Mouse (Mus musculus) liver, postnatal 0 days (tissue): ENCODE data around the gene Slbp. TPM values are rescaled to one million over a fixed set of nuclear protein-coding genes. Genes with fewer than 3 reads are reported as not detected.

Experiments used
- ATAC-seq: fragments of 200-750 bp; cut with Nextera tagmentation; 2 replicates; pipeline ENCODE4 v1.8.0; 2017; ENCODE audit warnings: mild to moderate bottlenecking, moderate library complexity
- DNase-seq: peaks from one replicate; pipeline ENCODE4 v3.0.0-alpha.2; 2016
- H3K27ac ChIP-seq: fragments of 300-500 bp; sonication (generic); 2 replicates; pipeline ENCODE4 v1.5.1; 2014; ENCODE audit warnings: antibody characterized with exemption, moderate library complexity, mild to moderate bottlenecking, low read depth
- H3K27me3 ChIP-seq: fragments of 300-500 bp; sonication (generic); 2 replicates; pipeline ENCODE4 v1.6.1; 2014; ENCODE audit warnings: low read length, control low read depth, mixed read lengths; ENCODE audit not compliant: insufficient read depth
- H3K36me3 ChIP-seq: fragments of 300-500 bp; sonication (generic); replicated peaks from 2 replicates; pipeline ENCODE4 v1.6.1; 2014; ENCODE audit warnings: mild to moderate bottlenecking, control low read depth, low read length, moderate library complexity, mixed read lengths; ENCODE audit not compliant: insufficient read depth
- H3K4me1 ChIP-seq: fragments of 300-500 bp; sonication (generic); 2 replicates; pipeline ENCODE4 v1.6.1; 2014; ENCODE audit warnings: antibody characterized with exemption, mild to moderate bottlenecking, control low read depth; ENCODE audit not compliant: insufficient read depth
- H3K4me2 ChIP-seq: fragments of 300-500 bp; sonication (generic); 2 replicates; pipeline ENCODE4 v1.6.1; 2014; ENCODE audit warnings: low read depth, mild to moderate bottlenecking, low read length, moderate library complexity, mixed read lengths
- H3K4me3 ChIP-seq: fragments of 300-500 bp; sonication (generic); 2 replicates; pipeline ENCODE4 v1.5.1; 2014; ENCODE audit warnings: low read depth, low read length
- H3K9ac ChIP-seq: fragments of 300-500 bp; sonication (generic); replicated peaks from 2 replicates; pipeline ENCODE4 v1.6.1; 2014; ENCODE audit warnings: mild to moderate bottlenecking, moderate library complexity
- H3K9me3 ChIP-seq: fragments of 300-500 bp; sonication (generic); 2 replicates; pipeline ENCODE4 v1.6.1; 2016; ENCODE audit warnings: mild to moderate bottlenecking, control low read depth, low read length, mixed read lengths
- CTCF ChIP-seq: sonication (generic); IDR thresholded peaks from 2 replicates; pipeline ENCODE4 v1.5.1; 2016; ENCODE audit warnings: antibody characterized with exemption, low read depth
- EP300 ChIP-seq: IDR thresholded peaks from 2 replicates; pipeline ENCODE4 v1.6.1; 2016; ENCODE audit warnings: antibody characterized with exemption, low read depth, mild to moderate bottlenecking
- WGBS: fragments of 180-500 bp; shearing (Covaris S2); extraction: QIAGEN DNeasy Blood & Tissue Kit; methylation state at CpG from one replicate; pipeline ENCODE4 v1.1.7; 2014; ENCODE audit not compliant: insufficient replicate concordance; 5-methylcytosine and 5-hydroxymethylcytosine counted together
- polyA plus RNA-seq: library from polyadenylated mRNA; unstranded; fragments of >200 nt; fragmentation: Nextera tagmentation; extraction: Ambion mirVana; gene quantifications from 2 replicates; pipeline ENCODE4 v1.2.1, GENCODE M21; 2015

Slbp gene
- 144 and 150 TPM in 2 replicates for polyA plus RNA-seq

- 1% methylated on average over 77 of the region's 82 CpGs for WGBS
- Histone ChIP-seq H3K4me1 (peaks cover 33% of the 10 kb centered on the region), H3K4me2 (peak within 1 kb of the TSS; percentile 76), H3K27me3 (no peaks in the 10 kb centered on the region), H3K4me3 (peak within 1 kb of the TSS; percentile 72), H3K27ac (peak within 1 kb of the TSS; percentile 98), H3K9me3 (no peaks in the 10 kb centered on the region), H3K9ac (peak within 1 kb of the TSS; percentile 87), H3K36me3 (peaks cover 47% of the 10 kb centered on the region)
- DNase-seq, result peak; percentile 95
- TF ChIP-seq EP300, result peak; percentile 52
- no peak for TF ChIP-seq CTCF
- peak; percentile 92 for ATAC-seq
Measured at GRCm38 (mm10) chr5:33651921-33652782, at the start of gene Slbp. Gene Slbp, minus strand, starts transcription at chr5:33652574.

- H3K9ac ChIP-seq, result no peak overlapping the region
- no peaks in the 10 kb centered on the region for H3K36me3 ChIP-seq
- H3K4me1 ChIP-seq, result peaks cover 21% of the 10 kb centered on the region
- H3K4me3 ChIP-seq, result no peak overlapping the region
- ATAC-seq (no peak), DNase-seq (no peak)
- no peak for TF ChIP-seq CTCF
- TF ChIP-seq EP300, result no peak
- no peak overlapping the region for H3K4me2 ChIP-seq
- 73% methylated on average over 11 of the region's 11 CpGs for WGBS
- no peaks in the 10 kb centered on the region for H3K9me3 ChIP-seq
- no peaks in the 10 kb centered on the region for H3K27me3 ChIP-seq
- no peak overlapping the region for H3K27ac ChIP-seq
Measured at GRCm38 (mm10) chr5:33701832-33702231, 49.5 kb upstream of the Slbp start.

- peaks cover 17% of the 10 kb centered on the region; the same call in 1 of the 2 replicates for H3K4me1 ChIP-seq
- H3K4me3 ChIP-seq, result no peak overlapping the region
- no peak overlapping the region for H3K4me2 ChIP-seq
- H3K9ac ChIP-seq, result no peak overlapping the region
- H3K27ac ChIP-seq, result no peak overlapping the region
- no peaks in the 10 kb centered on the region for H3K9me3 ChIP-seq
- H3K27me3 ChIP-seq, result peaks cover 14% of the 10 kb centered on the region
- H3K36me3 ChIP-seq, result no peaks in the 10 kb centered on the region
- ATAC-seq, result no peak
- 41% methylated on average over 13 of the region's 13 CpGs for WGBS
- TF ChIP-seq CTCF, result no peak
- no peak for TF ChIP-seq EP300
- DNase-seq, result no peak
Measured at GRCm38 (mm10) chr5:33700010-33700409, 47.6 kb upstream of the Slbp start.

- WGBS, result 85% methylated on average over 5 of the region's 5 CpGs
- TF ChIP-seq EP300 (no peak), CTCF (no peak)
- H3K4me2 ChIP-seq, result no peak overlapping the region
- H3K27ac ChIP-seq, result no peak overlapping the region
- peaks cover 17% of the 10 kb centered on the region for H3K27me3 ChIP-seq
- DNase-seq (no peak), ATAC-seq (no peak)
- H3K4me3 ChIP-seq, result no peak overlapping the region
- no peak overlapping the region for H3K9ac ChIP-seq
- no peaks in the 10 kb centered on the region for H3K36me3 ChIP-seq
- no peaks in the 10 kb centered on the region for H3K9me3 ChIP-seq
- H3K4me1 ChIP-seq, result peaks cover 17% of the 10 kb centered on the region; the same call in 1 of the 2 replicates
Measured at GRCm38 (mm10) chr5:33698669-33699068, 46.3 kb upstream of the Slbp start.

- Histone ChIP-seq H3K4me2 (no peak overlapping the region), H3K4me1 (peaks cover 17% of the 10 kb centered on the region; the same call in 1 of the 2 replicates), H3K9ac (no peak overlapping the region), H3K27ac (no peak overlapping the region), H3K9me3 (no peaks in the 10 kb centered on the region), H3K36me3 (no peaks in the 10 kb centered on the region), H3K4me3 (no peak overlapping the region), H3K27me3 (peaks cover 20% of the 10 kb centered on the region)
- DNase-seq, result no peak
- TF ChIP-seq EP300 (no peak), CTCF (no peak)
- 59% methylated on average over 13 of the region's 13 CpGs for WGBS
- ATAC-seq, result no peak
Measured at GRCm38 (mm10) chr5:33697947-33698512, 45.7 kb upstream of the Slbp start.

- Histone ChIP-seq H3K9me3 (no peaks in the 10 kb centered on the region), H3K27me3 (peaks cover 21% of the 10 kb centered on the region), H3K9ac (no peak overlapping the region), H3K4me3 (no peak overlapping the region), H3K4me2 (no peak overlapping the region), H3K36me3 (no peaks in the 10 kb centered on the region), H3K27ac (no peak overlapping the region), H3K4me1 (peaks cover 17% of the 10 kb centered on the region; the same call in 1 of the 2 replicates)
- no peak for ATAC-seq
- DNase-seq, result no peak
- 80% methylated on average over 1 of the region's 1 CpGs for WGBS
- no peak for TF ChIP-seq EP300
- no peak for TF ChIP-seq CTCF
Measured at GRCm38 (mm10) chr5:33697534-33697933, 45.2 kb upstream of the Slbp start.
